ENCODE assay signal across 12 mouse cellular contexts in genomic region chr11:101526686-101527085, GRCm38 (mm10).
"Had no signal": no experiment of that assay in that cellular context is flagged by ENCODE, and none has a peak within 500 bp of the region (broad histone marks: within the 10 kb centered on the region; RNA-seq: fewer than 3 reads in every experiment).

No protein-coding gene starts in this region.

- DNase-seq: kidney, postnatal 10 days; kidney, postnatal 4 days; lung, adult 2 months; lung, postnatal 4 days; midbrain, embryonic 14.5 days; thymus, postnatal 4 days had no signal

- ATAC-seq: lung, postnatal 0 days had no signal

- H3K4me2 ChIP-seq: liver, embryonic 11.5 days; liver, embryonic 15.5 days had no signal

- H3K9ac ChIP-seq: liver, embryonic 15.5 days had no signal

- H3K4me1 ChIP-seq: liver, embryonic 15.5 days; midbrain, embryonic 10.5 days had no signal

- H3K27me3 ChIP-seq: liver, embryonic 15.5 days had no signal

- H3K9me3 ChIP-seq: liver, embryonic 15.5 days; midbrain, embryonic 10.5 days had no signal

- H3K4me3 ChIP-seq: left cerebral cortex, adult 2 months; liver, embryonic 15.5 days; midbrain, embryonic 10.5 days had no signal

- H3K27ac ChIP-seq: left cerebral cortex, adult 2 months; liver, embryonic 15.5 days; midbrain, embryonic 10.5 days; stomach, postnatal 0 days had no signal
